Comparison of ENCODE assay signal across 12 mouse cellular contexts in genomic region chr5:124205809-124206380, GRCm38 (mm10). TPM values are rescaled to one million over a fixed set of nuclear protein-coding genes. Genes with fewer than 3 reads are reported as not detected.
A peak's percentile ranks its signal among the peaks of the same experiment; 100 is the strongest.
DNase-seq lines count a peak whose midpoint lies in the region; ATAC-seq and TF ChIP-seq lines count a peak whose summit lies in the region.
"Had no signal": no experiment of that assay in that cellular context is flagged by ENCODE, and none has a peak within 500 bp of the region (broad histone marks: within the 10 kb centered on the region; RNA-seq: fewer than 3 reads in every experiment).

No protein-coding gene starts in this region.

- H3K4me2 ChIP-seq in heart, embryonic 12.5 days = peak overlapping the region; percentile 43
- H3K4me2 ChIP-seq in liver, embryonic 11.5 days = no peak overlapping the region
- H3K4me2 ChIP-seq: liver, embryonic 15.5 days had no signal

- no peaks in the 10 kb centered on the region for H3K27me3 ChIP-seq in heart, embryonic 12.5 days (replicated peaks)
- no peaks in the 10 kb centered on the region for H3K27me3 ChIP-seq in liver, embryonic 11.5 days (replicated peaks; ENCODE audit: control insufficient read depth, insufficient read depth, low read length)
- no peaks in the 10 kb centered on the region for H3K27me3 ChIP-seq in limb, embryonic 10.5 days (ENCODE audit: low read depth, poor library complexity, severe bottlenecking)
- H3K27me3 ChIP-seq: liver, embryonic 15.5 days had no signal

- peak overlapping the region; percentile 99 for H3K27ac ChIP-seq in heart, embryonic 12.5 days (ENCODE audit: poor library complexity, severe bottlenecking)
- H3K27ac ChIP-seq in liver, embryonic 11.5 days (ENCODE audit: low read depth, low read length) = 0 out of 2 replicates have a peak overlapping the region, but pooled peaks have one; percentile 26
- 0 out of 2 replicates have a peak overlapping the region, but pooled peaks have one; percentile 47 for H3K27ac ChIP-seq in limb, embryonic 10.5 days
- H3K27ac ChIP-seq: liver, embryonic 15.5 days had no signal

- no peak for TF ChIP-seq CTCF in brain, embryonic 14.5 days (IDR thresholded peaks at IDR 0.05; ENCODE audit: borderline replicate concordance, extremely low read depth, insufficient read depth, insufficient read length)

- 20% methylated on average over 5 of the region's 5 CpGs for WGBS in heart, embryonic 12.5 days
- WGBS in liver, embryonic 11.5 days = 63% methylated on average over 5 of the region's 5 CpGs
- WGBS in limb, embryonic 10.5 days = 46% methylated on average over 5 of the region's 5 CpGs

- TF ChIP-seq POLR2A in brain, embryonic 14.5 days (IDR thresholded peaks at IDR 0.05; ENCODE audit: borderline replicate concordance, extremely low read depth, insufficient read depth, insufficient read length, poor library complexity, severe bottlenecking) = no peak

- no peaks in the 10 kb centered on the region for H3K9me3 ChIP-seq in heart, embryonic 12.5 days (replicated peaks)
- H3K9me3 ChIP-seq in liver, embryonic 11.5 days (ENCODE audit: control insufficient read depth, low read length) = no peaks in the 10 kb centered on the region
- H3K9me3 ChIP-seq in limb, embryonic 10.5 days (replicated peaks) = no peaks in the 10 kb centered on the region
- H3K9me3 ChIP-seq: liver, embryonic 15.5 days had no signal

- DNase-seq in heart, adult 8-10 months (ENCODE audit: low spot score) = no peak
- DNase-seq in liver, embryonic 11.5 days (ENCODE audit: low spot score) = no peak
- no peak for DNase-seq in liver
- DNase-seq in brain, embryonic 14.5 days (ENCODE audit: low read depth) = peak; percentile 24
- no peak for DNase-seq in limb, embryonic 10.5 days (ENCODE audit: low spot score)
- no peak for DNase-seq in adrenal gland, adult 8-10 months
- no peak for DNase-seq in urinary bladder, adult 18-20 months (ENCODE audit: low spot score in 2 of 2)
- DNase-seq: kidney, adult 18-20 months; thymus, adult 18-20 months had no signal

- peak overlapping the region; percentile 65 for H3K9ac ChIP-seq in heart, embryonic 12.5 days
- no peak overlapping the region for H3K9ac ChIP-seq in liver, embryonic 11.5 days (ENCODE audit: low read depth, low read length)
- H3K9ac ChIP-seq: liver, embryonic 15.5 days had no signal

- no peak overlapping the region for H3K4me3 ChIP-seq in heart, embryonic 12.5 days
- H3K4me3 ChIP-seq in liver, embryonic 11.5 days (ENCODE audit: low read depth, low read length) = no peak overlapping the region
- H3K4me3 ChIP-seq in limb, embryonic 10.5 days = no peak overlapping the region
- H3K4me3 ChIP-seq: liver, embryonic 15.5 days had no signal

- no peak for ATAC-seq in heart, embryonic 12.5 days (ENCODE audit: insufficient number of reproducible peaks, low FRiP score)
- ATAC-seq in liver, embryonic 11.5 days (replicated peaks; ENCODE audit: low FRiP score) = no peak
- ATAC-seq: forebrain, embryonic 16.5 days had no signal

- peaks cover 4% of the 10 kb centered on the region; the same call in 1 of the 2 replicates for H3K36me3 ChIP-seq in heart, embryonic 12.5 days
- no peaks in the 10 kb centered on the region for H3K36me3 ChIP-seq in liver, embryonic 11.5 days (ENCODE audit: control insufficient read depth, insufficient read depth, low read length)
- no peaks in the 10 kb centered on the region for H3K36me3 ChIP-seq in limb, embryonic 10.5 days
- H3K36me3 ChIP-seq: liver, embryonic 15.5 days had no signal

- peaks cover 92% of the 10 kb centered on the region for H3K4me1 ChIP-seq in heart, embryonic 12.5 days (replicated peaks)
- H3K4me1 ChIP-seq in liver, embryonic 11.5 days (replicated peaks; ENCODE audit: control insufficient read depth, insufficient read depth, low read length) = peaks cover 89% of the 10 kb centered on the region
- peaks cover 65% of the 10 kb centered on the region for H3K4me1 ChIP-seq in limb, embryonic 10.5 days

RNA-seq across cellular contexts. Expression of gene Pitpnm2, which starts 43.7 kb away (rescaled TPM):
- 7.5 and 7.8 TPM in 2 replicates for polyA plus RNA-seq in heart, embryonic 12.5 days (2016; fragmentation: Nextera tagmentation; extraction: Ambion mirVana)
- total RNA-seq in heart, adult 8-10 months (2022) = 10 to 100 TPM; 39.8 to 52.2 (median 44.5) TPM
- polyA plus RNA-seq in liver, embryonic 11.5 days (2014; fragmentation: Nextera tagmentation; extraction: Ambion mirVana) = 5.1 and 5.9 TPM in 2 replicates
- polyA plus RNA-seq in brain, embryonic 14.5 days (2012; rRNA removed) = 51.9 and 61.2 TPM in 2 replicates
- 2.0 and 2.4 TPM in 2 replicates for polyA plus RNA-seq in limb, embryonic 10.5 days (2016; fragmentation: Nextera tagmentation; extraction: Ambion mirVana)
- 10 to 100 TPM; 52.7 to 67.0 (median 62.5) TPM for total RNA-seq in adrenal gland, adult 8-10 months (2022)

Comparison
In these comparisons a context has a peak if more than half of its experiments do, and no peak if none do; other contexts are left out.
1. H3K27ac ChIP-seq: peak in every context shown above with its lines; median percentile 99 in heart, embryonic 12.5 days; 47 in limb, embryonic 10.5 days; 26 in liver, embryonic 11.5 days.